Mouse (Mus musculus) stomach, postnatal 0 days (tissue): Measurements from ENCODE around the gene Slc35b2. TPM values are rescaled to one million over a fixed set of nuclear protein-coding genes. Genes with fewer than 3 reads are reported as not detected.

ENCODE experiments used
- ATAC-seq: fragments of 200-750 bp; cut with Nextera tagmentation; 2 replicates; pipeline ENCODE4 v1.8.0; 2017; ENCODE audit not compliant: low FRiP score, low TSS enrichment
- DNase-seq: peaks from one replicate; pipeline ENCODE4 v3.0.0-alpha.2; 2016; ENCODE audit warnings: low spot score
- H3K27ac ChIP-seq: fragments of 300-500 bp; sonication (generic); replicated peaks from 2 replicates; pipeline ENCODE4 v1.5.1; 2014; ENCODE audit warnings: mild to moderate bottlenecking, control low read depth
- H3K27me3 ChIP-seq: fragments of 300-500 bp; sonication (generic); 2 replicates; pipeline ENCODE4 v1.6.1; 2014; ENCODE audit warnings: low read length; ENCODE audit not compliant: control insufficient read depth, insufficient read depth
- H3K36me3 ChIP-seq: fragments of 300-500 bp; sonication (generic); 2 replicates; pipeline ENCODE4 v1.6.1; 2014; ENCODE audit warnings: low read length, mixed read lengths; ENCODE audit not compliant: control insufficient read depth, insufficient read depth
- H3K4me1 ChIP-seq: fragments of 300-500 bp; sonication (generic); replicated peaks from 2 replicates; pipeline ENCODE4 v1.6.1; 2014; ENCODE audit warnings: antibody characterized with exemption; ENCODE audit not compliant: control insufficient read depth, insufficient read depth
- H3K4me2 ChIP-seq: fragments of 300-500 bp; sonication (generic); replicated peaks from 2 replicates; pipeline ENCODE4 v1.6.1; 2014; ENCODE audit warnings: low read depth, mild to moderate bottlenecking, control low read depth, moderate library complexity
- H3K4me3 ChIP-seq: fragments of 300-500 bp; sonication (generic); 2 replicates; pipeline ENCODE4 v1.5.1; 2014; ENCODE audit warnings: low read depth, low read length, control low read depth
- H3K9ac ChIP-seq: fragments of 300-500 bp; sonication (generic); 2 replicates; pipeline ENCODE4 v1.6.1; 2014; ENCODE audit warnings: mild to moderate bottlenecking, low read length, control low read depth, mixed read lengths
- H3K9me3 ChIP-seq: fragments of 300-500 bp; sonication (generic); 2 replicates; pipeline ENCODE4 v1.6.1; 2016; ENCODE audit warnings: low read length; ENCODE audit not compliant: control insufficient read depth
- CTCF ChIP-seq: IDR thresholded peaks from 2 replicates; pipeline ENCODE4 v1.5.1; 2016; ENCODE audit warnings: antibody characterized with exemption, low read depth, mild to moderate bottlenecking, moderate library complexity
- EP300 ChIP-seq: optimal IDR thresholded peaks from 2 replicates; pipeline ENCODE3; 2016; ENCODE audit warnings: antibody characterized with exemption
- WGBS: fragments of 180-500 bp; shearing (Covaris S2); extraction: QIAGEN DNeasy Blood & Tissue Kit; methylation state at CpG from one replicate; pipeline ENCODE4 v1.1.7; 2014; 5-methylcytosine and 5-hydroxymethylcytosine counted together
- polyA plus RNA-seq: library from polyadenylated mRNA; unstranded; fragments of >200 nt; fragmentation: Nextera tagmentation; extraction: Ambion mirVana; gene quantifications from 2 replicates; pipeline ENCODE4 v1.2.1, GENCODE M21; 2015

Slc35b2 gene
- polyA plus RNA-seq, 1 experiment from 2014 or later = 72.7 TPM

GRCm38 (mm10) chr17:45616046-45616650 lies 52.5 kb downstream of the Slc35b2 start:
- no peak for ATAC-seq
- Histone ChIP-seq H3K9me3 (no peaks in the 10 kb centered on the region), H3K4me1 (no peaks in the 10 kb centered on the region), H3K27me3 (no peaks in the 10 kb centered on the region), H3K4me3 (no peak overlapping the region), H3K36me3 (no peaks in the 10 kb centered on the region), H3K9ac (no peak overlapping the region), H3K27ac (no peak overlapping the region), H3K4me2 (no peak overlapping the region)
- 47% methylated on average over 4 of the region's 4 CpGs for WGBS
- DNase-seq = no peak
- no peak for TF ChIP-seq CTCF
- no peak for TF ChIP-seq EP300

GRCm38 (mm10) chr17:45616679-45617078 lies 53.0 kb downstream of the Slc35b2 start:
- TF ChIP-seq EP300 (no peak), CTCF (no peak)
- Histone ChIP-seq H3K9me3 (no peaks in the 10 kb centered on the region), H3K4me2 (no peak overlapping the region), H3K27ac (no peak overlapping the region), H3K4me1 (no peaks in the 10 kb centered on the region), H3K36me3 (no peaks in the 10 kb centered on the region), H3K9ac (no peak overlapping the region), H3K27me3 (no peaks in the 10 kb centered on the region), H3K4me3 (no peak overlapping the region)
- 61% methylated on average over 3 of the region's 3 CpGs for WGBS
- no peak for ATAC-seq
- no peak for DNase-seq

Other genes starting within 250 kb of the Slc35b2 start
- gene Cdc5l, start 130.1 kb upstream of the Slc35b2 start, polyA plus RNA-seq = 28.9 and 31.8 TPM in 2 replicates
- gene Spats1, start 88.5 kb upstream of the Slc35b2 start, polyA plus RNA-seq = 0.24 and 0.25 TPM in 2 replicates
- gene Aars2, start 57.0 kb upstream of the Slc35b2 start, polyA plus RNA-seq = 5.7 and 6.1 TPM in 2 replicates
- gene Tcte1, start 40.4 kb upstream of the Slc35b2 start, polyA plus RNA-seq = 0.04 and 0.13 TPM in 2 replicates
- gene Tmem151b, start 14.2 kb upstream of the Slc35b2 start, polyA plus RNA-seq = 0.41 and 0.63 TPM in 2 replicates
- gene Nfkbie, start 8.2 kb upstream of the Slc35b2 start, polyA plus RNA-seq = 1.6 and 2.0 TPM in 2 replicates
- gene Hsp90ab1, start 9.4 kb downstream of the Slc35b2 start, polyA plus RNA-seq = 715 and 750 TPM in 2 replicates
- gene Slc29a1, start 35.7 kb downstream of the Slc35b2 start, polyA plus RNA-seq = 49.4 and 55.3 TPM in 2 replicates
- gene Mymx, start 38.2 kb downstream of the Slc35b2 start, polyA plus RNA-seq = 1.2 and 1.5 TPM in 2 replicates
- gene Capn11, start 95.5 kb downstream of the Slc35b2 start, polyA plus RNA-seq = 0.06 TPM in 2 replicates
- 163 TPM in 2 replicates for gene Mrpl14, start 122.4 kb downstream of the Slc35b2 start, polyA plus RNA-seq
- 40.9 and 45.0 TPM in 2 replicates for gene Tmem63b, start 123.0 kb downstream of the Slc35b2 start, polyA plus RNA-seq
- gene 1600014C23Rik, start 170.0 kb downstream of the Slc35b2 start, polyA plus RNA-seq = not detected in 2 replicates